Mouse (Mus musculus) small intestine, adult 2 months (tissue): Measurements from ENCODE around the gene Suv39h1.

Experiments used
- CTCF ChIP-seq: fragments of 200-500 bp; IDR thresholded peaks from 2 replicates; pipeline ENCODE4 v1.5.1; 2012; ENCODE audit warnings: low read depth, mild to moderate bottlenecking, control low read depth, inconsistent platforms, low read length, moderate library complexity, mixed read lengths; ENCODE audit not compliant: insufficient replicate concordance, insufficient read length; ENCODE audit errors: extremely low read depth
- POLR2A ChIP-seq: fragments of 200-500 bp; IDR thresholded peaks from 2 replicates; pipeline ENCODE4 v1.6.1; 2012; ENCODE audit warnings: low read depth, mild to moderate bottlenecking, control low read depth, inconsistent platforms, low read length, moderate library complexity

GRCm38 (mm10) chrX:8018286-8018685, 56.3 kb downstream of the Suv39h1 start, which contains the start of gene Glod5:
- peak; percentile 47; the same call in 1 of the 2 replicates for TF ChIP-seq POLR2A
- no peak for TF ChIP-seq CTCF
